Mouse (Mus musculus): ENCODE results near the gene Pbxip1.

Gene Pbxip1

GRCm38 (mm10) chr3:89486111-89486510, 49.6 kb downstream of the Pbxip1 start:
- no peak for DNase-seq (ENCODE audit: low spot score in 2 of 2)

- no peak for DNase-seq (ENCODE audit: low spot score in 2 of 2)
These were observed 50.6 kb downstream of the Pbxip1 start for GRCm38 (mm10) chr3:89486916-89487702.

GRCm38 (mm10) chr3:89490790-89491189, 54.3 kb downstream of the Pbxip1 start:
- DNase-seq (ENCODE audit: low spot score in 2 of 2), result no peak

GRCm38 (mm10) chr3:89491559-89491958, 55.1 kb downstream of the Pbxip1 start:
- DNase-seq (ENCODE audit: low spot score in 2 of 2), result no peak

GRCm38 (mm10) chr3:89492701-89493151, 56.2 kb downstream of the Pbxip1 start:
- DNase-seq (ENCODE audit: low spot score in 2 of 2), result no peak

- no peak for DNase-seq (ENCODE audit: low spot score in 2 of 2)
These were observed 58.1 kb downstream of the Pbxip1 start for GRCm38 (mm10) chr3:89494630-89495029.

GRCm38 (mm10) chr3:89496366-89496765, 59.9 kb downstream of the Pbxip1 start:
- DNase-seq (ENCODE audit: low spot score in 2 of 2), result no peak

- no peak for DNase-seq (ENCODE audit: low spot score in 2 of 2)
These were observed 63.2 kb downstream of the Pbxip1 start for GRCm38 (mm10) chr3:89499696-89500095.

All from right cerebral cortex, adult 2 months (tissue).